Comparison of ENCODE assay signal across 7 mouse cellular contexts in genomic region chr2:101885768-101886438, GRCm38 (mm10). TPM values are rescaled to one million over a fixed set of nuclear protein-coding genes. Genes with fewer than 3 reads are reported as not detected.
DNase-seq lines count a peak whose midpoint lies in the region; ATAC-seq lines count a peak whose summit lies in the region.

Gene Commd9, plus strand, starts transcription at chr2:101886247.

- no peaks in the 10 kb centered on the region for H3K27me3 ChIP-seq in intestine, embryonic 15.5 days (replicated peaks)
- no peaks in the 10 kb centered on the region; the same call in 1 of the 2 replicates for H3K27me3 ChIP-seq in midbrain, embryonic 10.5 days (ENCODE audit: low read depth, poor library complexity, severe bottlenecking)

- intact Hi-C loops in gastrocnemius, postnatal 36 days (cut with DNase I), result no loop called here
- intact Hi-C loops in left cerebral cortex, postnatal 25 days (cut with DNase I), result no loop called here

- 13% methylated on average over 22 of the region's 22 CpGs for WGBS in intestine, embryonic 15.5 days
- 12% methylated on average over 22 of the region's 22 CpGs for WGBS in midbrain, embryonic 10.5 days

- H3K4me3 ChIP-seq in intestine, embryonic 15.5 days (replicated peaks), result peak within 1 kb of the TSS; percentile 71
- peak within 1 kb of the TSS; percentile 82 for H3K4me3 ChIP-seq in midbrain, embryonic 10.5 days

- DNase-seq in adrenal gland, adult 2 months, result peak; percentile 96
- DNase-seq in embryo, embryonic 11.5 days (ENCODE audit: low read depth, low spot score), result peak; percentile 83
- peak; percentile 87 to 91 for DNase-seq in gastrocnemius, postnatal 36 days
- DNase-seq in left cerebral cortex, postnatal 25 days (ENCODE audit: low spot score in 2 of 2), result peak; percentile 94 to 97
- DNase-seq in midbrain, embryonic 10.5 days (ENCODE audit: low spot score), result peak; percentile 93
- peak; percentile 88 for DNase-seq in right cerebral cortex, postnatal 4 days

- peak within 1 kb of the TSS; percentile 73 for H3K9ac ChIP-seq in intestine, embryonic 15.5 days

- H3K27ac ChIP-seq in intestine, embryonic 15.5 days, result no peak within 1 kb of the TSS
- peak within 1 kb of the TSS; percentile 84 for H3K27ac ChIP-seq in midbrain, embryonic 10.5 days (replicated peaks)

- H3K9me3 ChIP-seq in intestine, embryonic 15.5 days, result no peaks in the 10 kb centered on the region
- H3K9me3 ChIP-seq in midbrain, embryonic 10.5 days (replicated peaks), result no peaks in the 10 kb centered on the region

- H3K36me3 ChIP-seq in intestine, embryonic 15.5 days, result no peaks in the 10 kb centered on the region
- H3K36me3 ChIP-seq in midbrain, embryonic 10.5 days, result no peaks in the 10 kb centered on the region

- peak; percentile 98 for ATAC-seq in intestine, embryonic 15.5 days

- H3K4me2 ChIP-seq in intestine, embryonic 15.5 days (replicated peaks), result peak within 1 kb of the TSS; percentile 68

- H3K4me1 ChIP-seq in intestine, embryonic 15.5 days (replicated peaks), result peaks cover 5% of the 10 kb centered on the region
- peaks cover 23% of the 10 kb centered on the region for H3K4me1 ChIP-seq in midbrain, embryonic 10.5 days

RNA-seq across cellular contexts. Expression of gene Commd9, which starts in this region (rescaled TPM):
- total RNA-seq in adrenal gland, adult 2 months (2021), result 10 to 100 TPM; 40.8 to 54.0 TPM
- polyA plus RNA-seq in adrenal gland, adult 2 months (2012; rRNA removed), result 37.6 and 46.8 TPM in 2 replicates
- total RNA-seq in gastrocnemius, postnatal 36 days (2021), result 10 to 100 TPM; 30.6 to 32.4 TPM
- 65.5 and 68.2 TPM in 2 replicates for polyA plus RNA-seq in intestine, embryonic 15.5 days (2015; fragmentation: Nextera tagmentation; extraction: Ambion mirVana)
- 10 to 100 TPM; 33.9 to 38.1 TPM for total RNA-seq in left cerebral cortex, postnatal 25 days (2021)
- 66.7 and 71.8 TPM in 2 replicates for polyA plus RNA-seq in midbrain, embryonic 10.5 days (2016; fragmentation: Nextera tagmentation; extraction: Ambion mirVana)
